Mouse (Mus musculus) kidney, postnatal 4 days (tissue): ENCODE results near the gene Igtp.

Experiments
- DNase-seq, 2 experiments: peaks; one replicate each; pipeline ENCODE4 v3.0.0; 2021; ENCODE audit warnings: mixed read lengths in 2 of 2

Gene Igtp

DNA sequence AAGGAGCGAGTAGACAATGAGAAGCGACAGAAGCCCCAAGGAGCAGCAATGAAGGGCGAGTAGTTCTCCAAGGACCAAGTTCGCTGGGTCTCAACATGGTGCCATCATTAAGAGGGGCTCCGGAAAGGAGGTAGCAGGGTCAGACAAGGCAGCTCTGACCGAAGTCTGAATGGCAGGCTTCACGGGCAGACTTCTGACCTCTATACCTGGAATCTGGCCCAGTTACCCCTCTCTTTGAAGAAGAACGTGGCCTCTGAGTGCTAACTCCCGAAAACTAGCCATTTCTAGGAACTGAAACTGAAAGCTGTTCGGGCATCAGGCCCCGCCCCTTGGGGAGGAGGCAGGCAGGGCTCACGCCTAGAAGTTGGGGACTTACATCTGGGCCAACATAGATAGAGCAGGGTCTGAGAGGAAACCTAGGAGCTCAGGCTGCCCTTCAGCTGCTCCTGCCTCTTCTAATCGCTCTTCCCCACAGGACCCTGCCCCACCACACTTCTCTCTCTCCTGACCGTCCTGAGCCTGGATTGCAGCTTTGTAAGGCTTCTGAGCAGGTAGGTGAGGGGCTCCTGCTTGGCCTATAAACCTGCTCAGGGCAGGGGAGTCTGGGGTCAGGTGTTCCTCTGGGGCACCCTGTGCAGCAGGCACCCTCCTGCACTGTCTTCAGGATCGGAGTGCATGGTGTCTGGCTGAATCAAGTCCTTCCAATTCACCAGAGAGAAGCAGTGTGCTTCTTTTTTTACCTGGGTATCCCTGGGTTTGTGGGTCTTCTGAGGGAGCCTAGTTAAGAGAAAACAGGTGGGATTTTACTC is at the start of gene Igtp, which contains the start of gene Irgm2:
Igtp (plus strand) TSS at position 328 of the 809 bp plus-strand sequence.
Irgm2 (plus strand) TSS at position 390 of the 809 bp plus-strand sequence.
- peak; percentile 83 to 89 for DNase-seq

- no peak for DNase-seq
These were observed 43.9 kb upstream of the Igtp start for GRCm38 (mm10) chr11:58155458-58155857.

GRCm38 (mm10) chr11:58156871-58157270 is 42.5 kb upstream of the Igtp start:
- DNase-seq = no peak

- no peak for DNase-seq
These were observed 34.3 kb upstream of the Igtp start for GRCm38 (mm10) chr11:58165072-58165471.

GRCm38 (mm10) chr11:58167822-58168166 is 31.6 kb upstream of the Igtp start:
- DNase-seq = no peak

DNA sequence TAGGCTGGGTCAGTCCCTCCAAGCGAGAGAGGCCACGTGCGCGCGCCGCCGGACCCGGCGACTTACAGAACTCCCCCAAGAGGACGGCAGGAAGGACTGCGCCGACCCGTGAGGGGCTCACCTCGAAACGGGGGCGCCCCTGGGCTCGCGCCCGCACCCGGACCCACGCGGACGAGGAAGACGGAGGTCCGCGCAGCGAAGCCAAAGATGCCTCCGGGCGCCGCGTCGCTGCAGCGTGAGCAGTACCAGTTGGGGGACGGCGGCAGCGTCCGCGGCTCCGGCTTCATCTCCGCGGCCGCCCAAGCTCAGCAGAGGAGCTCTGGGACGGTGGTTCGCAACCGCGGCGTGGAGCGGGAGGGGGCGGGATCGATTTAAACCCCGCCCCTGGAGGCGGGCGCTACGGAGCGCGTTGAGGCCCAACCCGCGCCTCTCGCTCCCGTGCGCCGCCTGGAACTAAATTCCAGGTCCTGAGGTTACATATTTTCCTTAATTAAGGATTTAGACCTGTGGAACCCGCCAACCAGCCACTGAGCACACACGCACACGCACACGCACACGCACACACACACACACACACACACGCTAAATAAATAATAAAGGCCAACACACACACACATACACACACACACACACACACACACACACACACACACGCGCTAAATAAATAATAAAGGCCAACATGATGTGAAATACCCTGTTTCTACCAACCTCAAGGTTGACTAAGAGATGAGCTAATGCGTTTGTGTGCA is 31.0 kb upstream of the Igtp start, which contains the start of gene Gemin5:
Gemin5 (minus strand) TSS at position 373 of the 749 bp plus-strand sequence.
- DNase-seq = peak; percentile 89 to 93

GRCm38 (mm10) chr11:58169666-58170065 is 29.7 kb upstream of the Igtp start:
- DNase-seq = no peak

GRCm38 (mm10) chr11:58171459-58172091 is 27.8 kb upstream of the Igtp start, which contains the start of gene Mrpl22:
TSS of gene Mrpl22 (plus strand) at chr11:58171661.
- peak; percentile 98 to 99 for DNase-seq

GRCm38 (mm10) chr11:58179563-58179962 is 19.8 kb upstream of the Igtp start:
- peak; percentile 64 to 77 for DNase-seq

DNA sequence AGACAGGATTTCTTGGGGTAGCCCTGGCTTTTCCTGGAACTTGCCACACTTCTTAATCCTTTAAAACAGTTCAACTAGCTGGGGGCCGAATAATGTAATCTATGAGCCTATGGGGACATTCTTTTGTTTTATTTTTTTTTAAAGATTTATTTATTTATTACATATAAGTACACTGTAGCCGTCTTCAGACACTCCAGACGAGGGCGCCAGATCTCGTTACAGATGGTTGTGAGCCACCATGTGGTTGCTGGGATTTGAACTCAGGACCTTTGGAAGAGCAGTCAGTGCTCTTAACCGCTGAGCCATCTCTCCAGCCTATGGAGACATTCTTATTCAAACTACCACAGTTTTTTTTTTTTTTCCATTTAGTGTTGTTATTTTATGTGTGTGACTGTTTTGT is 19.4 kb upstream of the Igtp start:
- DNase-seq = peak; percentile 14 to 43

DNA sequence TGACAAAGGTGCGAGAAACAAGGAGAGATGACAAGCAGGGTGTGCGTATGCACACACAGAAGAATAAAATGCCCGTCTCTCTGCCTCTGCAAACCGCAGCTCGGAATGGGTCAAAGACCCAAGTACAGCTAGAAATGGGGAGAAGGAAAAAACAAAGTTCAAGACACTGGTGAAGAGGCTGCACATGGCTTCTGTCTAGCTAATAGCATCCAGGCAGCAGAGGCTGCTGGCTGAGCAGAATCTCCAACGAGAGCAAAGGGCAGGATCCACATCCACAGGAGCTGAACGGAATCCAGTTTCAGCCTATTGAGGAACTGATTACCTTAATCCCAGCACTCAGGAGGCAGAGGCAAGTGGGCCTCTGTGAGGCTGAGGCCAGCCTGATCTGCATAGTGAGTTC is 18.6 kb upstream of the Igtp start:
- DNase-seq = peak in 1 of 2 experiments; percentile 29

- DNase-seq = no peak
These were observed 15.8 kb upstream of the Igtp start for GRCm38 (mm10) chr11:58183579-58183978.

GRCm38 (mm10) chr11:58189675-58190074 is 9.7 kb upstream of the Igtp start:
- no peak for DNase-seq

- DNase-seq = no peak
These were observed 6.0 kb upstream of the Igtp start for GRCm38 (mm10) chr11:58193326-58193725.

GRCm38 (mm10) chr11:58193860-58194520 is 5.4 kb upstream of the Igtp start:
- DNase-seq = peak; percentile 31 to 46

GRCm38 (mm10) chr11:58198663-58199062 is 693 bp upstream of the Igtp start:
- DNase-seq = no peak

- no peak for DNase-seq
These were observed 870 bp downstream of the Igtp start for GRCm38 (mm10) chr11:58200226-58200625.

- DNase-seq = no peak
These were observed 1.7 kb downstream of the Igtp start for GRCm38 (mm10) chr11:58201052-58201451.

DNA sequence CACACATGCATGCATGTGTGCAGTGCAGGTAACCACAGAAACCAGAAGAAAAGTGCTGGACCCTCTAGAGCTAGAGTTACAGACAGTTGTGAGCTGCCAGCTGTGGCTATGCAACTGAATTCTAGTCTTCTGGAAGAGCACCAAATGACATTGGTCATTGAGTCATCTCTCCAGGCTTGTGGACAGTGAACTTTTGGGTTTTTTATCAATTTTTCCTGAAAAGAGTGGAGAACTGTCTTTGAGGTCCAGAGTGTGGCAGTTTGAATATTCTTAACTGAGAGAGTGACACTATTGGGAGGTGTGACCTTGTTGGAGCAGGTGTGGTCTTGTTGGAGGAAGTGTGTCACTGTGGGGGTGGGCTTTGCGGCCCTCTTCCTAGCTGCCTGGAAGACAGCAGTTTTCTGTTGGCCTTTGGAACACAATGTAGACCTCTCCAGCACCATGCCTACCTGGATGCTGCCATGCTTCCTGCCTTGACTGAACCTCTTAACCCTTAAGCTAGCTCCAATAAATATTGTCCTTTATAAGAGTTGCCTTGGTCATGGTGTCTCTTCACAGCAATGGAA is 11.0 kb downstream of the Igtp start:
- no peak for DNase-seq

GRCm38 (mm10) chr11:58211062-58211681 is 11.8 kb downstream of the Igtp start:
- no peak for DNase-seq

GRCm38 (mm10) chr11:58211682-58212067 is 12.3 kb downstream of the Igtp start:
- no peak for DNase-seq
